Comparison of ENCODE assay signal across 8 mouse cellular contexts in genomic region chr13:30544856-30545604, GRCm38 (mm10). TPM values are rescaled to one million over a fixed set of nuclear protein-coding genes. Genes with fewer than 3 reads are reported as not detected.
DNase-seq lines count a peak whose midpoint lies in the region; ATAC-seq and TF ChIP-seq lines count a peak whose summit lies in the region.

Gene Uqcrfs1 (minus strand): TSS chr13:30545362.

- TF ChIP-seq CTCF in MEL (IDR thresholded peaks at IDR 0.05 in 2 of 3, conservative IDR thresholded peaks at IDR 0.05 in 1 of 3; ENCODE audit: control insufficient read depth in 1 of 3, insufficient read depth in 1 of 3, low read depth in 2 of 3, low read length in 3 of 3, poor library complexity in 1 of 3, severe bottlenecking in 1 of 3): no peak
- no peak for TF ChIP-seq CTCF in cerebellum, adult 2 months (IDR thresholded peaks at IDR 0.05; ENCODE audit: borderline replicate concordance, insufficient read depth, low read depth, low read length)
- TF ChIP-seq CTCF in forebrain, postnatal 0 days (IDR thresholded peaks at IDR 0.05; ENCODE audit: low read depth): no peak

- H3K27me3 ChIP-seq in MEL (ENCODE audit: control insufficient read depth in 1 of 2, insufficient read depth in 2 of 2, low read length in 2 of 2): no peaks in the 10 kb centered on the region
- no peaks in the 10 kb centered on the region for H3K27me3 ChIP-seq in cerebellum, adult 2 months (ENCODE audit: control insufficient read depth, insufficient read depth, low read length)
- H3K27me3 ChIP-seq in forebrain, postnatal 0 days (ENCODE audit: insufficient read depth, low read length): no peaks in the 10 kb centered on the region
- no peaks in the 10 kb centered on the region for H3K27me3 ChIP-seq in lung, embryonic 15.5 days

- H3K4me2 ChIP-seq in forebrain, postnatal 0 days (ENCODE audit: low read depth): peak within 1 kb of the TSS; percentile 82
- peak within 1 kb of the TSS; percentile 64 for H3K4me2 ChIP-seq in lung, embryonic 15.5 days

- TF ChIP-seq POLR2A in MEL (IDR thresholded peaks at IDR 0.05; ENCODE audit: control insufficient read depth in 1 of 2, insufficient read depth in 1 of 2, low read depth in 1 of 2, low read length in 2 of 2, poor library complexity in 1 of 2): peak in 1 of 2 experiments; percentile 80; a peak in 3 of 4 replicates
- peak; percentile 93 for TF ChIP-seq POLR2A in cerebellum, adult 2 months (IDR thresholded peaks at IDR 0.05; ENCODE audit: borderline replicate concordance, insufficient read depth, low read length)

- H3K4me3 ChIP-seq in MEL (ENCODE audit: control insufficient read depth in 1 of 2, insufficient read depth in 1 of 2, low read depth in 2 of 2, low read length in 2 of 2): peak within 1 kb of the TSS; percentile 91 to 99
- peak within 1 kb of the TSS; percentile 67 for H3K4me3 ChIP-seq in cerebellum, adult 2 months (replicated peaks; ENCODE audit: insufficient read depth, low read depth, low read length)
- peak within 1 kb of the TSS; percentile 99 for H3K4me3 ChIP-seq in forebrain, postnatal 0 days (ENCODE audit: low read depth, low read length)
- H3K4me3 ChIP-seq in lung, embryonic 15.5 days: peak within 1 kb of the TSS; percentile 99

- H3K27ac ChIP-seq in MEL (ENCODE audit: control insufficient read depth, low read depth, low read length): peak within 1 kb of the TSS; percentile 66
- H3K27ac ChIP-seq in cerebellum, adult 2 months (ENCODE audit: insufficient read depth, low read length): peak within 1 kb of the TSS; percentile 74
- peak within 1 kb of the TSS; percentile 79 for H3K27ac ChIP-seq in forebrain, postnatal 0 days (ENCODE audit: low read depth, low read length)
- H3K27ac ChIP-seq in lung, embryonic 15.5 days: peak within 1 kb of the TSS; percentile 65

- peak; percentile 97 for DNase-seq in MEL (ENCODE audit: low read depth, low spot score)
- DNase-seq in cerebellum, adult 2 months: peak; percentile 98 to 99
- DNase-seq in forebrain, postnatal 0 days: peak; percentile 97
- DNase-seq in heart, postnatal 4 days: peak; percentile 99
- DNase-seq in layer of hippocampus, adult 8-10 months (ENCODE audit: low spot score in 2 of 2): peak; percentile 93 to 96
- DNase-seq in ovary, adult 18-20 months (ENCODE audit: low spot score): peak; percentile 93
- DNase-seq in thymus, postnatal 0 days (ENCODE audit: low spot score): peak; percentile 97

- peak within 1 kb of the TSS; percentile 99 for H3K9ac ChIP-seq in MEL (ENCODE audit: control insufficient read depth, low read depth, low read length, poor library complexity, severe bottlenecking)
- H3K9ac ChIP-seq in forebrain, postnatal 0 days: peak within 1 kb of the TSS; percentile 98
- H3K9ac ChIP-seq in lung, embryonic 15.5 days: peak within 1 kb of the TSS; percentile 95

- peak; percentile 99 for ATAC-seq in forebrain, postnatal 0 days
- ATAC-seq in lung, embryonic 15.5 days (ENCODE audit: borderline replicate concordance, extremely low read depth, low FRiP score, low TSS enrichment): peak; percentile 96

- H3K79me2 ChIP-seq in MEL (ENCODE audit: control insufficient read depth, insufficient read depth, low read length, poor library complexity): peaks cover 20% of the 10 kb centered on the region

- under 1% methylated on average over 82 of the region's 82 CpGs for WGBS in cerebellum, adult 2 months
- WGBS in forebrain, postnatal 0 days: under 1% methylated on average over 81 of the region's 82 CpGs
- 0% methylated on average over 82 of the region's 82 CpGs for WGBS in lung, embryonic 15.5 days

- TF ChIP-seq EP300 in MEL (IDR thresholded peaks at IDR 0.05; ENCODE audit: low read depth in 1 of 2, low read length in 2 of 2): no peak

- peaks cover 0 to 9% of the 10 kb centered on the region in 2 experiments; a peak in 2 of 4 replicates for H3K4me1 ChIP-seq in MEL (ENCODE audit: control insufficient read depth in 1 of 2, insufficient read depth in 2 of 2, low read length in 2 of 2)
- H3K4me1 ChIP-seq in cerebellum, adult 2 months (ENCODE audit: control insufficient read depth, insufficient read depth, low read length): no peaks in the 10 kb centered on the region
- H3K4me1 ChIP-seq in forebrain, postnatal 0 days (ENCODE audit: insufficient read depth): peaks cover 13% of the 10 kb centered on the region
- peaks cover 19% of the 10 kb centered on the region for H3K4me1 ChIP-seq in lung, embryonic 15.5 days

- TF ChIP-seq RAD21 in MEL (IDR thresholded peaks at IDR 0.05; ENCODE audit: low read depth, low read length): no peak

- peaks cover 9 to 22% of the 10 kb centered on the region in 2 experiments for H3K36me3 ChIP-seq in MEL (ENCODE audit: control insufficient read depth in 1 of 2, insufficient read depth in 2 of 2, low read length in 2 of 2)
- H3K36me3 ChIP-seq in forebrain, postnatal 0 days (ENCODE audit: insufficient read depth): peaks cover 6% of the 10 kb centered on the region; the same call in 1 of the 2 replicates
- peaks cover 8% of the 10 kb centered on the region for H3K36me3 ChIP-seq in lung, embryonic 15.5 days

- no peaks in the 10 kb centered on the region for H3K9me3 ChIP-seq in MEL (replicated peaks; ENCODE audit: insufficient read depth, low read length)
- H3K9me3 ChIP-seq in forebrain, postnatal 0 days (ENCODE audit: low read length): no peaks in the 10 kb centered on the region
- no peaks in the 10 kb centered on the region for H3K9me3 ChIP-seq in lung, embryonic 15.5 days

TF ChIP-seq in MEL, 35 proteins besides CTCF, POLR2A, EP300 and RAD21:
- TF ChIP-seq SIN3A (IDR thresholded peaks at IDR 0.05; ENCODE audit: low read length) (peak; percentile 78), ZMIZ1 (IDR thresholded peaks at IDR 0.05; ENCODE audit: low read depth, low read length) (peak; percentile 86), ETS1 (IDR thresholded peaks at IDR 0.05; ENCODE audit: low read depth, low read length) (no peak), NELFE (IDR thresholded peaks at IDR 0.05; ENCODE audit: low read depth, low read length) (peak; percentile 89), UBTF (IDR thresholded peaks at IDR 0.05; ENCODE audit: borderline replicate concordance, insufficient read depth, low read depth, low read length) (no peak), KAT2A (conservative IDR thresholded peaks at IDR 0.05; ENCODE audit: low read depth, low read length) (peak; percentile 71), POLR2AphosphoS2 (IDR thresholded peaks at IDR 0.05; ENCODE audit: low read length) (peak; percentile 78; the same call in 1 of the 2 replicates), TCF12 (IDR thresholded peaks at IDR 0.05; ENCODE audit: low read depth, low read length) (peak; percentile 63), MAX (IDR thresholded peaks at IDR 0.05; ENCODE audit: low read length) (peak; percentile 15; the same call in 1 of the 2 replicates), HCFC1 (IDR thresholded peaks at IDR 0.05; ENCODE audit: low read depth, low read length) (peak; percentile 93), MXI1 (IDR thresholded peaks at IDR 0.05; ENCODE audit: low read depth, low read length) (peak; percentile 79), ZKSCAN1 (IDR thresholded peaks at IDR 0.05; ENCODE audit: low read depth, low read length) (no peak), ZC3H11A (IDR thresholded peaks at IDR 0.05; ENCODE audit: low read depth, low read length) (no peak), NRF1 (IDR thresholded peaks at IDR 0.05; ENCODE audit: insufficient read depth, low read depth, low read length, poor library complexity, severe bottlenecking) (peak; percentile 28; the same call in 1 of the 2 replicates), CHD1 (IDR thresholded peaks at IDR 0.05; ENCODE audit: low read depth, low read length) (0 out of 2 replicates have a peak, but pooled peaks have one; percentile 54), USF1 (IDR thresholded peaks at IDR 0.05; ENCODE audit: low read depth, low read length) (0 out of 2 replicates have a peak, but pooled peaks have one; percentile 9), TAL1 (IDR thresholded peaks at IDR 0.05; ENCODE audit: low read length) (no peak), RCOR1 (IDR thresholded peaks at IDR 0.05; ENCODE audit: low read depth, low read length) (peak; percentile 60; the same call in 1 of the 2 replicates), MYC (IDR thresholded peaks at IDR 0.05; ENCODE audit: low read depth, low read length) (0 out of 2 replicates have a peak, but pooled peaks have one; percentile 12), ELF1 (IDR thresholded peaks at IDR 0.05; ENCODE audit: low read depth, low read length) (peak; percentile 67), TBP (IDR thresholded peaks at IDR 0.05; ENCODE audit: low read depth, low read length) (peak; percentile 48; the same call in 1 of the 2 replicates)

RNA-seq across cellular contexts. Expression of gene Uqcrfs1, which starts in this region (rescaled TPM):
- total RNA-seq in MEL (2012; rRNA removed): 190 and 191 TPM in 2 replicates
- polyA plus RNA-seq in MEL (2012; ENCODE audit: insufficient read depth in 1 of 2, insufficient read length in 2 of 2, low read depth in 1 of 2, low replicate concordance in 2 of 2, missing spikeins in 1 of 2): 100 to 1,000 TPM in 1 of 2 experiments, not detected in 1; 163 TPM
- polyA plus RNA-seq in cerebellum, adult 2 months (2012; rRNA removed): 229 and 242 TPM in 2 replicates
- total RNA-seq in forebrain, postnatal 0 days (2014; rRNA removed): 211 and 223 TPM in 2 replicates
- polyA plus RNA-seq in forebrain, postnatal 0 days (2015; fragmentation: Nextera tagmentation; extraction: Ambion mirVana): 304 and 309 TPM in 2 replicates
- total RNA-seq in heart, postnatal 4 days (2021): 100 to 1,000 TPM; 718 to 749 TPM
- 100 to 1,000 TPM; 133 to 144 (median 138) TPM for total RNA-seq in layer of hippocampus, adult 8-10 months (2022)
- polyA plus RNA-seq in lung, embryonic 15.5 days (2015; fragmentation: Nextera tagmentation; extraction: Ambion mirVana): 204 and 211 TPM in 2 replicates
- 273 and 282 TPM in 2 replicates for polyA plus RNA-seq in thymus, postnatal 0 days (2015; fragmentation: Nextera tagmentation; extraction: Ambion mirVana)

Comparison
In these comparisons a context has a peak if more than half of its experiments do, and no peak if none do; other contexts are left out.
1. Peak in every context shown above with its lines: DNase-seq, ATAC-seq, H3K4me3 ChIP-seq and H3K27ac ChIP-seq.